Comparison of ENCODE assay signal across 15 mouse cellular contexts in genomic region chr11:75947223-75947622, GRCm38 (mm10). TPM values are rescaled to one million over a fixed set of nuclear protein-coding genes. Genes with fewer than 3 reads are reported as not detected.
DNase-seq lines count a peak whose midpoint lies in the region; ATAC-seq and TF ChIP-seq lines count a peak whose summit lies in the region.
"Had no signal": no experiment of that assay in that cellular context is flagged by ENCODE, and none has a peak within 500 bp of the region (broad histone marks: within the 10 kb centered on the region; RNA-seq: fewer than 3 reads in every experiment).

No protein-coding gene starts in this region.

- H3K27me3 ChIP-seq in heart, postnatal 0 days (ENCODE audit: control insufficient read depth, insufficient read depth, low read length): no peaks in the 10 kb centered on the region
- H3K27me3 ChIP-seq in midbrain, embryonic 15.5 days (replicated peaks): no peaks in the 10 kb centered on the region
- no peaks in the 10 kb centered on the region for H3K27me3 ChIP-seq in midbrain, embryonic 13.5 days
- no peaks in the 10 kb centered on the region for H3K27me3 ChIP-seq in intestine, embryonic 14.5 days (replicated peaks; ENCODE audit: control insufficient read depth, insufficient read depth, low read length)
- H3K27me3 ChIP-seq in small intestine, adult 2 months (ENCODE audit: control insufficient read depth, insufficient read depth, low read length): no peaks in the 10 kb centered on the region

- H3K36me3 ChIP-seq in heart, postnatal 0 days (replicated peaks; ENCODE audit: control insufficient read depth, insufficient read depth, low read length): no peaks in the 10 kb centered on the region
- H3K36me3 ChIP-seq in midbrain, embryonic 15.5 days (replicated peaks): no peaks in the 10 kb centered on the region
- H3K36me3 ChIP-seq in midbrain, embryonic 13.5 days: no peaks in the 10 kb centered on the region
- H3K36me3 ChIP-seq in intestine, embryonic 14.5 days (ENCODE audit: control insufficient read depth, insufficient read depth, low read length): no peaks in the 10 kb centered on the region
- H3K36me3 ChIP-seq in small intestine, adult 2 months (ENCODE audit: control insufficient read depth, insufficient read depth, low read length): no peaks in the 10 kb centered on the region

- no peak for TF ChIP-seq EP300 in heart, postnatal 0 days (IDR thresholded peaks at IDR 0.05; ENCODE audit: low read depth)

- TF ChIP-seq CTCF in heart, postnatal 0 days (IDR thresholded peaks at IDR 0.05; ENCODE audit: low read depth): 0 out of 2 replicates have a peak, but pooled peaks have one; percentile 18
- no peak for TF ChIP-seq CTCF in small intestine, adult 2 months (IDR thresholded peaks at IDR 0.05; ENCODE audit: extremely low read depth, insufficient read length, insufficient replicate concordance, low read depth, low read length)

- H3K4me3 ChIP-seq in heart, postnatal 0 days (ENCODE audit: low read depth, low read length): no peak overlapping the region
- no peak overlapping the region for H3K4me3 ChIP-seq in midbrain, embryonic 15.5 days
- no peak overlapping the region for H3K4me3 ChIP-seq in midbrain, embryonic 13.5 days (replicated peaks)
- no peak overlapping the region for H3K4me3 ChIP-seq in intestine, embryonic 14.5 days (ENCODE audit: low read depth, low read length)
- H3K4me3 ChIP-seq in small intestine, adult 2 months (ENCODE audit: low read depth, low read length): no peak overlapping the region
- H3K4me3 ChIP-seq: erythroblast, embryonic 14.5 days had no signal

- no peak for TF ChIP-seq POLR2A in small intestine, adult 2 months (IDR thresholded peaks at IDR 0.05; ENCODE audit: low read depth, low read length)

- peaks cover 23% of the 10 kb centered on the region for H3K4me1 ChIP-seq in heart, postnatal 0 days (ENCODE audit: control insufficient read depth, insufficient read depth)
- H3K4me1 ChIP-seq in midbrain, embryonic 15.5 days: peaks cover 24% of the 10 kb centered on the region
- peaks cover 35% of the 10 kb centered on the region for H3K4me1 ChIP-seq in midbrain, embryonic 13.5 days (replicated peaks)
- peaks cover 9% of the 10 kb centered on the region; the same call in 1 of the 2 replicates for H3K4me1 ChIP-seq in intestine, embryonic 14.5 days (replicated peaks; ENCODE audit: control insufficient read depth, insufficient read depth, low read length)
- H3K4me1 ChIP-seq in small intestine, adult 2 months (ENCODE audit: control insufficient read depth, insufficient read depth, insufficient read length, low read length): peaks cover 15% of the 10 kb centered on the region; the same call in 1 of the 2 replicates

- H3K27ac ChIP-seq in heart, postnatal 0 days (ENCODE audit: low read depth): no peak overlapping the region; the same call in 1 of the 2 replicates
- peak overlapping the region; percentile 77 for H3K27ac ChIP-seq in midbrain, embryonic 15.5 days
- no peak overlapping the region for H3K27ac ChIP-seq in midbrain, embryonic 13.5 days
- peak overlapping the region; percentile 77 for H3K27ac ChIP-seq in intestine, embryonic 14.5 days (ENCODE audit: low read depth)
- peak overlapping the region; percentile 79 for H3K27ac ChIP-seq in small intestine, adult 2 months (ENCODE audit: insufficient read depth, low read depth, low read length)

- no peak overlapping the region for H3K4me2 ChIP-seq in heart, postnatal 0 days (ENCODE audit: low read depth, low read length)
- no peak overlapping the region for H3K4me2 ChIP-seq in midbrain, embryonic 15.5 days
- H3K4me2 ChIP-seq in midbrain, embryonic 13.5 days (replicated peaks): no peak overlapping the region
- H3K4me2 ChIP-seq in intestine, embryonic 14.5 days (ENCODE audit: low read length): no peak overlapping the region

- no peak overlapping the region for H3K9ac ChIP-seq in heart, postnatal 0 days (replicated peaks; ENCODE audit: low read depth, low read length)
- H3K9ac ChIP-seq in midbrain, embryonic 15.5 days: no peak overlapping the region
- no peak overlapping the region for H3K9ac ChIP-seq in midbrain, embryonic 13.5 days (replicated peaks)
- no peak overlapping the region; the same call in 1 of the 2 replicates for H3K9ac ChIP-seq in intestine, embryonic 14.5 days (ENCODE audit: low read length)

- 22% methylated on average over 5 of the region's 5 CpGs for WGBS in heart, postnatal 0 days
- 44% methylated on average over 5 of the region's 5 CpGs for WGBS in midbrain, embryonic 15.5 days
- WGBS in midbrain, embryonic 13.5 days: 45% methylated on average over 5 of the region's 5 CpGs
- WGBS in intestine, embryonic 14.5 days: 34% methylated on average over 5 of the region's 5 CpGs
- WGBS in small intestine, adult 2 months: 28% methylated on average over 5 of the region's 5 CpGs

- peak; percentile 55; the same call in 1 of the 2 replicates for ATAC-seq in heart, postnatal 0 days (ENCODE audit: insufficient read depth, low read depth)
- no peak for ATAC-seq in midbrain, embryonic 15.5 days (replicated peaks)
- ATAC-seq in midbrain, embryonic 13.5 days: no peak
- ATAC-seq in intestine, embryonic 14.5 days (replicated peaks; ENCODE audit: low FRiP score, low TSS enrichment, low read depth): no peak

- no peak for DNase-seq in heart, postnatal 0 days (ENCODE audit: low spot score)
- no peak for DNase-seq in heart, postnatal 4 days
- no peak for DNase-seq in intestine, embryonic 14.5 days (ENCODE audit: low spot score)
- DNase-seq in thymus, postnatal 36 days: no peak
- DNase-seq: cerebellum, adult 8-10 months; embryo, embryonic 11 days; left cerebral cortex, postnatal 4 days; lung, adult 18-20 months; right cerebral cortex, postnatal 14 days had no signal

- H3K9me3 ChIP-seq in heart, postnatal 0 days (replicated peaks; ENCODE audit: control insufficient read depth, low read length): peaks cover 8% of the 10 kb centered on the region; the same call in 1 of the 2 replicates
- no peaks in the 10 kb centered on the region for H3K9me3 ChIP-seq in midbrain, embryonic 15.5 days
- no peaks in the 10 kb centered on the region for H3K9me3 ChIP-seq in midbrain, embryonic 13.5 days
- no peaks in the 10 kb centered on the region for H3K9me3 ChIP-seq in intestine, embryonic 14.5 days (ENCODE audit: control insufficient read depth, low read length)

RNA-seq across cellular contexts. Expression of gene Rph3al, which starts 9.0 kb away (rescaled TPM):
- total RNA-seq in heart, postnatal 0 days (2014; rRNA removed; ENCODE audit: low replicate concordance): 15.6 and 28.7 TPM in 2 replicates
- 15.0 and 15.5 TPM in 2 replicates for polyA plus RNA-seq in heart, postnatal 0 days (2015; fragmentation: Nextera tagmentation; extraction: Ambion mirVana)
- total RNA-seq in heart, postnatal 4 days (2021): 10 to 100 TPM; 26.2 to 26.7 TPM
- 3.2 and 3.8 TPM in 2 replicates for polyA plus RNA-seq in midbrain, embryonic 15.5 days (2015; fragmentation: Nextera tagmentation; extraction: Ambion mirVana)
- 1.9 and 2.4 TPM in 2 replicates for polyA plus RNA-seq in midbrain, embryonic 13.5 days (2015; fragmentation: Nextera tagmentation; extraction: Ambion mirVana)
- polyA plus RNA-seq in intestine, embryonic 14.5 days (2014; fragmentation: Nextera tagmentation; extraction: Ambion mirVana): 17.0 and 21.7 TPM in 2 replicates
- 12.6 and 12.7 TPM in 2 replicates for polyA plus RNA-seq in small intestine, adult 2 months (2012; rRNA removed)
- polyA plus RNA-seq: erythroblast, embryonic 14.5 days had no signal

RNA-seq across cellular contexts. Expression of gene 1700016K19Rik, which starts 52.5 kb away (rescaled TPM):
- not detected in 2 replicates for total RNA-seq in heart, postnatal 0 days (2014; rRNA removed; ENCODE audit: low replicate concordance)
- polyA plus RNA-seq in heart, postnatal 0 days (2015; fragmentation: Nextera tagmentation; extraction: Ambion mirVana): 0.47 TPM in 1 of 2 replicates, not detected in the other
- not detected for total RNA-seq in heart, postnatal 4 days (2021)
- polyA plus RNA-seq in midbrain, embryonic 15.5 days (2015; fragmentation: Nextera tagmentation; extraction: Ambion mirVana): 4.8 and 5.5 TPM in 2 replicates
- polyA plus RNA-seq in midbrain, embryonic 13.5 days (2015; fragmentation: Nextera tagmentation; extraction: Ambion mirVana): 0.97 and 1.8 TPM in 2 replicates
- polyA plus RNA-seq in intestine, embryonic 14.5 days (2014; fragmentation: Nextera tagmentation; extraction: Ambion mirVana): 2.7 and 4.0 TPM in 2 replicates
- 0.18 and 0.39 TPM in 2 replicates for polyA plus RNA-seq in small intestine, adult 2 months (2012; rRNA removed)
- total RNA-seq: hematopoietic stem cell, adult 5-6 weeks; megakaryocyte-erythroid progenitor cell, adult 5-6 weeks had no signal
- polyA plus RNA-seq: erythroblast, embryonic 14.5 days had no signal

Comparison
In these comparisons a context has a peak if more than half of its experiments do, and no peak if none do; other contexts are left out.
1. H3K27ac ChIP-seq: peak in midbrain, embryonic 15.5 days (single experiment), intestine, embryonic 14.5 days (single experiment) and small intestine, adult 2 months (single experiment); none in heart, postnatal 0 days (single experiment) and midbrain, embryonic 13.5 days (single experiment).